Mouse (Mus musculus): Measurements from ENCODE around the gene Ppp1r27.

- TF ChIP-seq CTCF (IDR thresholded peaks at IDR 0.05; ENCODE audit: low read depth, low read length), result no peak
- TF ChIP-seq POLR2A (IDR thresholded peaks at IDR 0.05; ENCODE audit: extremely low read depth, insufficient read depth, low read length), result peak; percentile 41; the same call in 1 of the 2 replicates
These were observed 27.2 kb upstream of the Ppp1r27 start for GRCm38 (mm10) chr11:120578024-120578693.
